Mouse (Mus musculus) erythroblast, embryonic 14.5 days (primary cell): Measurements from ENCODE around the gene Fam20c.

Experiments used
- GATA1 ChIP-seq: IDR thresholded peaks from 2 replicates; pipeline ENCODE4 v1.6.1; 2012; ENCODE audit warnings: low read length, inconsistent platforms, mixed read lengths
- TAL1 ChIP-seq: IDR thresholded peaks from 3 replicates; pipeline ENCODE4 v1.6.1; 2012; ENCODE audit warnings: low read length, inconsistent platforms, mixed read lengths

GRCm38 (mm10) chr5:138707367-138707766 is 46.9 kb upstream of the Fam20c start:
- TF ChIP-seq TAL1 (no peak), GATA1 (no peak)
